Mouse (Mus musculus): ENCODE measurements around the gene Tbc1d10b.

Gene Tbc1d10b

GRCm38 (mm10) chr7:127162546-127162945 is 45.7 kb downstream of the Tbc1d10b start:
- no peak for DNase-seq (ENCODE audit: low read depth, low spot score)

GRCm38 (mm10) chr7:127157548-127157947 is 50.7 kb downstream of the Tbc1d10b start:
- DNase-seq (ENCODE audit: low read depth, low spot score): no peak

- DNase-seq (ENCODE audit: low read depth, low spot score): no peak
These were observed 54.8 kb downstream of the Tbc1d10b start for GRCm38 (mm10) chr7:127153477-127153876.

GRCm38 (mm10) chr7:127152464-127152863 is 55.8 kb downstream of the Tbc1d10b start:
- no peak for DNase-seq (ENCODE audit: low read depth, low spot score)

- DNase-seq (ENCODE audit: low read depth, low spot score): no peak
These were observed 60.4 kb downstream of the Tbc1d10b start for GRCm38 (mm10) chr7:127147901-127148300.

Data from brain, embryonic 18.5 days (tissue).